In genomic region chr10:108298841-108299545, GRCm38 (mm10) we compare ENCODE assay signal across 27 mouse cellular contexts. TPM values are rescaled to one million over a fixed set of nuclear protein-coding genes. Genes with fewer than 3 reads are reported as not detected.
A peak's percentile ranks its signal among the peaks of the same experiment; 100 is the strongest.
DNase-seq lines count a peak whose midpoint lies in the region; ATAC-seq and TF ChIP-seq lines count a peak whose summit lies in the region.
"Had no signal": no experiment of that assay in that cellular context is flagged by ENCODE, and none has a peak within 500 bp of the region (broad histone marks: within the 10 kb centered on the region; RNA-seq: fewer than 3 reads in every experiment).

No protein-coding gene starts in this region.

- H3K4me2 ChIP-seq in intestine, embryonic 15.5 days (replicated peaks), result no peak overlapping the region
- no peak overlapping the region for H3K4me2 ChIP-seq in intestine, embryonic 16.5 days (ENCODE audit: low read depth, low read length)
- H3K4me2 ChIP-seq in stomach, embryonic 16.5 days (ENCODE audit: low read depth, low read length), result no peak overlapping the region
- no peak overlapping the region for H3K4me2 ChIP-seq in stomach, postnatal 0 days (replicated peaks; ENCODE audit: low read depth)
- H3K4me2 ChIP-seq: hindbrain, embryonic 13.5 days; limb, embryonic 15.5 days; lung, embryonic 14.5 days; neural tube, embryonic 15.5 days; stomach, embryonic 15.5 days had no signal

- no peaks in the 10 kb centered on the region for H3K9me3 ChIP-seq in intestine, embryonic 15.5 days
- H3K9me3 ChIP-seq in intestine, embryonic 16.5 days (ENCODE audit: control insufficient read depth, low read length), result no peaks in the 10 kb centered on the region
- H3K9me3 ChIP-seq in stomach, embryonic 16.5 days (replicated peaks; ENCODE audit: control insufficient read depth, low read length), result no peaks in the 10 kb centered on the region
- H3K9me3 ChIP-seq in stomach, postnatal 0 days (ENCODE audit: control insufficient read depth, low read length), result no peaks in the 10 kb centered on the region
- H3K9me3 ChIP-seq: forebrain, embryonic 10.5 days; hindbrain, embryonic 13.5 days; limb, embryonic 15.5 days; neural tube, embryonic 15.5 days; stomach, embryonic 15.5 days had no signal

- 75% methylated on average over 16 of the region's 17 CpGs for WGBS in intestine, embryonic 15.5 days
- WGBS in intestine, embryonic 16.5 days, result 70% methylated on average over 16 of the region's 17 CpGs
- 68% methylated on average over 17 of the region's 17 CpGs for WGBS in stomach, embryonic 16.5 days
- WGBS in stomach, postnatal 0 days, result 70% methylated on average over 16 of the region's 17 CpGs

- ATAC-seq in intestine, embryonic 15.5 days, result peak; percentile 57
- ATAC-seq in intestine, embryonic 16.5 days, result no peak
- no peak for ATAC-seq in stomach, embryonic 16.5 days (ENCODE audit: insufficient read depth, low FRiP score)
- ATAC-seq in stomach, postnatal 0 days (ENCODE audit: low FRiP score, low TSS enrichment), result no peak
- ATAC-seq: forebrain, embryonic 16.5 days; midbrain, embryonic 16.5 days had no signal

- H3K27me3 ChIP-seq in intestine, embryonic 15.5 days (replicated peaks), result no peaks in the 10 kb centered on the region
- no peaks in the 10 kb centered on the region for H3K27me3 ChIP-seq in intestine, embryonic 16.5 days (replicated peaks; ENCODE audit: control insufficient read depth, insufficient read depth, low read length)
- no peaks in the 10 kb centered on the region for H3K27me3 ChIP-seq in stomach, embryonic 16.5 days (ENCODE audit: control insufficient read depth, insufficient read depth, low read length)
- no peaks in the 10 kb centered on the region for H3K27me3 ChIP-seq in stomach, postnatal 0 days (ENCODE audit: control insufficient read depth, insufficient read depth, low read length)
- H3K27me3 ChIP-seq: CH12.LX; hindbrain, embryonic 13.5 days; limb, embryonic 15.5 days; neural tube, embryonic 15.5 days; stomach, embryonic 15.5 days had no signal

- no peak for TF ChIP-seq EP300 in stomach, postnatal 0 days (optimal IDR thresholded peaks at IDR 0.05)

- no peak overlapping the region for H3K27ac ChIP-seq in intestine, embryonic 15.5 days
- H3K27ac ChIP-seq in intestine, embryonic 16.5 days (ENCODE audit: low read length), result no peak overlapping the region
- peak overlapping the region; percentile 23; the same call in 1 of the 2 replicates for H3K27ac ChIP-seq in stomach, embryonic 16.5 days (ENCODE audit: low read length)
- H3K27ac ChIP-seq in stomach, postnatal 0 days (replicated peaks), result no peak overlapping the region
- H3K27ac ChIP-seq: forebrain, embryonic 10.5 days; hindbrain, embryonic 13.5 days; limb, embryonic 15.5 days; liver, embryonic 14.5 days; neural tube, embryonic 15.5 days; stomach, embryonic 15.5 days had no signal

- no peaks in the 10 kb centered on the region for H3K36me3 ChIP-seq in intestine, embryonic 15.5 days
- H3K36me3 ChIP-seq in intestine, embryonic 16.5 days (ENCODE audit: control insufficient read depth, insufficient read depth, low read length), result no peaks in the 10 kb centered on the region
- no peaks in the 10 kb centered on the region for H3K36me3 ChIP-seq in stomach, embryonic 16.5 days (ENCODE audit: control insufficient read depth, insufficient read depth, low read length)
- H3K36me3 ChIP-seq in stomach, postnatal 0 days (ENCODE audit: control insufficient read depth, insufficient read depth, low read length), result no peaks in the 10 kb centered on the region
- H3K36me3 ChIP-seq: forebrain, embryonic 10.5 days; hindbrain, embryonic 13.5 days; limb, embryonic 15.5 days; neural tube, embryonic 15.5 days; stomach, embryonic 15.5 days had no signal

- no peak for TF ChIP-seq CTCF in stomach, postnatal 0 days (IDR thresholded peaks at IDR 0.05; ENCODE audit: low read depth)

- H3K4me3 ChIP-seq in intestine, embryonic 15.5 days (replicated peaks), result no peak overlapping the region
- no peak overlapping the region for H3K4me3 ChIP-seq in intestine, embryonic 16.5 days (ENCODE audit: low read length)
- H3K4me3 ChIP-seq in stomach, embryonic 16.5 days (replicated peaks; ENCODE audit: low read length), result no peak overlapping the region
- no peak overlapping the region for H3K4me3 ChIP-seq in stomach, postnatal 0 days (ENCODE audit: low read depth, low read length)
- H3K4me3 ChIP-seq: forebrain, embryonic 10.5 days; hindbrain, embryonic 13.5 days; limb, embryonic 15.5 days; neural tube, embryonic 15.5 days; stomach, embryonic 15.5 days had no signal

- no peak for DNase-seq in stomach, postnatal 0 days (ENCODE audit: low spot score)
- peak; percentile 53 for DNase-seq in brain, adult 2 months (ENCODE audit: low read depth, low spot score)
- peak; percentile 71 for DNase-seq in yolk sac, embryonic 10.5 days (ENCODE audit: low spot score)
- no peak for DNase-seq in urinary bladder, postnatal 25 days (ENCODE audit: low spot score)
- DNase-seq in cerebellum, adult 11 months, result no peak
- DNase-seq: adrenal gland, postnatal 36 days; cerebellum, adult 18-20 months; cerebellum, postnatal 14 days; gastrocnemius, postnatal 14 days; heart, adult 18-20 months; heart, postnatal 36 days; left cerebral cortex, postnatal 4 days; lung, embryonic 14.5 days; right cerebral cortex, adult 18-20 months; right cerebral cortex, postnatal 4 days had no signal

- no peak overlapping the region for H3K9ac ChIP-seq in intestine, embryonic 15.5 days
- H3K9ac ChIP-seq in intestine, embryonic 16.5 days (ENCODE audit: low read depth, low read length), result no peak overlapping the region
- H3K9ac ChIP-seq in stomach, embryonic 16.5 days (ENCODE audit: low read length), result no peak overlapping the region
- H3K9ac ChIP-seq in stomach, postnatal 0 days (ENCODE audit: low read length), result no peak overlapping the region
- H3K9ac ChIP-seq: hindbrain, embryonic 13.5 days; limb, embryonic 15.5 days; liver, embryonic 14.5 days; lung, embryonic 14.5 days; neural tube, embryonic 15.5 days; stomach, embryonic 15.5 days had no signal

- no peaks in the 10 kb centered on the region for H3K4me1 ChIP-seq in intestine, embryonic 15.5 days (replicated peaks)
- no peaks in the 10 kb centered on the region for H3K4me1 ChIP-seq in intestine, embryonic 16.5 days (ENCODE audit: control insufficient read depth, insufficient read depth, low read length)
- no peaks in the 10 kb centered on the region for H3K4me1 ChIP-seq in stomach, embryonic 16.5 days (ENCODE audit: control insufficient read depth, insufficient read depth, low read length)
- no peaks in the 10 kb centered on the region for H3K4me1 ChIP-seq in stomach, postnatal 0 days (replicated peaks; ENCODE audit: control insufficient read depth, insufficient read depth)
- H3K4me1 ChIP-seq: forebrain, embryonic 10.5 days; limb, embryonic 15.5 days; stomach, embryonic 15.5 days had no signal

RNA-seq across cellular contexts. Expression of gene Pawr, which starts 32.9 kb away (rescaled TPM):
- 10.0 and 11.8 TPM in 2 replicates for polyA plus RNA-seq in intestine, embryonic 15.5 days (2015; fragmentation: Nextera tagmentation; extraction: Ambion mirVana)
- 4.5 and 7.6 TPM in 2 replicates for polyA plus RNA-seq in intestine, embryonic 16.5 days (2015; fragmentation: Nextera tagmentation; extraction: Ambion mirVana)
- 6.2 and 7.1 TPM in 2 replicates for polyA plus RNA-seq in stomach, embryonic 16.5 days (2015; fragmentation: Nextera tagmentation; extraction: Ambion mirVana)
- polyA plus RNA-seq in stomach, postnatal 0 days (2015; fragmentation: Nextera tagmentation; extraction: Ambion mirVana), result 14.7 and 18.5 TPM in 2 replicates

Comparison
In these comparisons a context has a peak if more than half of its experiments do, and no peak if none do; other contexts are left out.
1. DNase-seq: peak in brain, adult 2 months (single experiment) and yolk sac, embryonic 10.5 days (single experiment); none in stomach, postnatal 0 days (single experiment), urinary bladder, postnatal 25 days (single experiment) and cerebellum, adult 11 months (single experiment).